Mouse (Mus musculus): ENCODE data around the gene Sptbn4. TPM values are rescaled to one million over a fixed set of nuclear protein-coding genes. Genes with fewer than 3 reads are reported as not detected.

The Sptbn4 gene
- polyA plus RNA-seq (2015; fragmentation: Nextera tagmentation; extraction: Ambion mirVana) = 0.37 and 0.46 TPM in 2 replicates

GRCm38 (mm10) chr7:27447419-27448286, at the start of gene Sptbn4, which contains the start of gene Blvrb:
TSS of gene Sptbn4 (minus strand) at chr7:27447686.
TSS of gene Blvrb (plus strand) at chr7:27447978.

GRCm38 (mm10) chr7:27486770-27487697, 39.5 kb upstream of the Sptbn4 start, which contains the start of gene Sertad1:
TSS of gene Sertad1 (plus strand) at chr7:27486910.

GRCm38 (mm10) chr7:27473156-27473834, 25.8 kb upstream of the Sptbn4 start, which contains the start of gene Sertad3:
TSS of gene Sertad3 (plus strand) at chr7:27473768.

GRCm38 (mm10) chr7:27356861-27357594, 90.5 kb downstream of the Sptbn4 start, which contains the start of gene Gm20479:
TSS of gene Gm20479 (minus strand) at chr7:27357419.

GRCm38 (mm10) chr7:27355745-27356240, 91.7 kb downstream of the Sptbn4 start, which contains the start of gene Shkbp1:
TSS of gene Shkbp1 (minus strand) at chr7:27356019.

GRCm38 (mm10) chr7:27337175-27337853, 110.2 kb downstream of the Sptbn4 start, which contains the start of gene Ltbp4:
TSS of gene Ltbp4 (minus strand) at chr7:27337692.

Other genes with a start within 250 kb of the Sptbn4 start
- 3.4 and 3.6 TPM in 2 replicates for gene Itpkc, start 219.0 kb downstream of the Sptbn4 start, polyA plus RNA-seq (2015; fragmentation: Nextera tagmentation; extraction: Ambion mirVana)
- gene Coq8b, start 214.7 kb downstream of the Sptbn4 start, polyA plus RNA-seq (2015; fragmentation: Nextera tagmentation; extraction: Ambion mirVana) = 13.0 and 14.1 TPM in 2 replicates
- 21.1 and 22.5 TPM in 2 replicates for gene Numbl, start 189.3 kb downstream of the Sptbn4 start, polyA plus RNA-seq (2015; fragmentation: Nextera tagmentation; extraction: Ambion mirVana)
- 100 and 115 TPM in 2 replicates for gene Ltbp4, start 110.0 kb downstream of the Sptbn4 start, polyA plus RNA-seq (2015; fragmentation: Nextera tagmentation; extraction: Ambion mirVana)
- 26.1 and 28.3 TPM in 2 replicates for gene Shkbp1, start 91.7 kb downstream of the Sptbn4 start, polyA plus RNA-seq (2015; fragmentation: Nextera tagmentation; extraction: Ambion mirVana)
- gene Gm20479, start 90.3 kb downstream of the Sptbn4 start, polyA plus RNA-seq (2015; fragmentation: Nextera tagmentation; extraction: Ambion mirVana) = 0.51 and 1.5 TPM in 2 replicates
- gene Blvrb, start 292 bp upstream of the Sptbn4 start, polyA plus RNA-seq (2015; fragmentation: Nextera tagmentation; extraction: Ambion mirVana) = 50.0 and 67.3 TPM in 2 replicates
- 19.5 and 22.0 TPM in 2 replicates for gene Sertad3, start 26.1 kb upstream of the Sptbn4 start, polyA plus RNA-seq (2015; fragmentation: Nextera tagmentation; extraction: Ambion mirVana)
- 53.6 and 59.8 TPM in 2 replicates for gene Sertad1, start 39.2 kb upstream of the Sptbn4 start, polyA plus RNA-seq (2015; fragmentation: Nextera tagmentation; extraction: Ambion mirVana)
- gene Prx, start 51.6 kb upstream of the Sptbn4 start, polyA plus RNA-seq (2015; fragmentation: Nextera tagmentation; extraction: Ambion mirVana) = 4.2 and 5.3 TPM in 2 replicates
- 0.75 and 0.76 TPM in 2 replicates for gene Hipk4, start 75.6 kb upstream of the Sptbn4 start, polyA plus RNA-seq (2015; fragmentation: Nextera tagmentation; extraction: Ambion mirVana)
- gene Pld3, start 105.5 kb upstream of the Sptbn4 start, polyA plus RNA-seq (2015; fragmentation: Nextera tagmentation; extraction: Ambion mirVana) = 61.5 and 71.4 TPM in 2 replicates
- 10.5 and 11.2 TPM in 2 replicates for gene 2310022A10Rik, start 105.5 kb upstream of the Sptbn4 start, polyA plus RNA-seq (2015; fragmentation: Nextera tagmentation; extraction: Ambion mirVana)
- gene Akt2, start 143.9 kb upstream of the Sptbn4 start, polyA plus RNA-seq (2015; fragmentation: Nextera tagmentation; extraction: Ambion mirVana) = 53.6 and 57.1 TPM in 2 replicates
- gene Ttc9b, start 206.2 kb upstream of the Sptbn4 start, polyA plus RNA-seq (2015; fragmentation: Nextera tagmentation; extraction: Ambion mirVana) = 0.19 TPM in 1 of 2 replicates, not detected in the other
- gene Map3k10, start 226.9 kb upstream of the Sptbn4 start, polyA plus RNA-seq (2015; fragmentation: Nextera tagmentation; extraction: Ambion mirVana) = 5.2 and 6.4 TPM in 2 replicates
- gene Zfp607b, start 241.7 kb upstream of the Sptbn4 start, polyA plus RNA-seq (2015; fragmentation: Nextera tagmentation; extraction: Ambion mirVana) = 2.1 and 3.1 TPM in 2 replicates